Mouse (Mus musculus) hindbrain, embryonic 15.5 days (tissue): ENCODE data around the gene Fzr1. TPM values are rescaled to one million over a fixed set of nuclear protein-coding genes. Genes with fewer than 3 reads are reported as not detected.

Experiments used
- ATAC-seq: fragments of 200-750 bp; cut with Nextera tagmentation; 2 replicates; pipeline ENCODE4 v1.8.0; 2017; ENCODE audit warnings: low read depth, moderate number of reproducible peaks, moderate TSS enrichment; ENCODE audit not compliant: low FRiP score
- H3K27ac ChIP-seq: fragments of 300-500 bp; sonication (generic); replicated peaks from 2 replicates; pipeline ENCODE4 v1.5.1; 2015; ENCODE audit warnings: mild to moderate bottlenecking, inconsistent platforms
- H3K27me3 ChIP-seq: fragments of 300-500 bp; sonication (generic); 2 replicates; pipeline ENCODE4 v1.6.1; 2015; ENCODE audit warnings: control low read depth, inconsistent platforms
- H3K36me3 ChIP-seq: fragments of 300-500 bp; sonication (generic); 2 replicates; pipeline ENCODE4 v1.6.1; 2015; ENCODE audit warnings: control low read depth, inconsistent platforms
- H3K4me1 ChIP-seq: fragments of 300-500 bp; sonication (generic); replicated peaks from 2 replicates; pipeline ENCODE4 v1.6.1; 2015; ENCODE audit warnings: control low read depth, inconsistent platforms
- H3K4me2 ChIP-seq: fragments of 300-500 bp; sonication (generic); 2 replicates; pipeline ENCODE4 v1.6.1; 2015; ENCODE audit warnings: moderate library complexity, mild to moderate bottlenecking, inconsistent platforms
- H3K4me3 ChIP-seq: fragments of 300-500 bp; sonication (generic); 2 replicates; pipeline ENCODE4 v1.5.1; 2015; ENCODE audit warnings: mild to moderate bottlenecking, inconsistent platforms
- H3K9ac ChIP-seq: fragments of 300-500 bp; sonication (generic); 2 replicates; pipeline ENCODE4 v1.6.1; 2015; ENCODE audit warnings: inconsistent platforms
- H3K9me3 ChIP-seq: fragments of 300-500 bp; sonication (generic); 2 replicates; pipeline ENCODE4 v1.6.1; 2016; ENCODE audit warnings: control low read depth, inconsistent platforms
- WGBS: fragments of 180-500 bp; shearing (Covaris S2); methylation state at CpG from one replicate; pipeline ENCODE4 v1.1.7; 2015; 5-methylcytosine and 5-hydroxymethylcytosine counted together
- polyA plus RNA-seq: library from polyadenylated mRNA; unstranded; fragments of >200 nt; fragmentation: Nextera tagmentation; extraction: Ambion mirVana; gene quantifications from 2 replicates; pipeline ENCODE4 v1.2.1, GENCODE M21; 2015

The Fzr1 gene
- polyA plus RNA-seq, 1 experiment from 2014 or later: 152 TPM

GRCm38 (mm10) chr10:81385603-81386306 lies 7.4 kb upstream of the Fzr1 start:
- Histone ChIP-seq H3K36me3 (peaks cover 30% of the 10 kb centered on the region), H3K9ac (0 out of 2 replicates have a peak overlapping the region, but pooled peaks have one; percentile 66), H3K4me3 (peak overlapping the region; percentile 84), H3K4me2 (peak overlapping the region; percentile 87), H3K27me3 (no peaks in the 10 kb centered on the region), H3K9me3 (no peaks in the 10 kb centered on the region), H3K4me1 (peaks cover 29% of the 10 kb centered on the region), H3K27ac (no peak overlapping the region)
- no peak for ATAC-seq
- WGBS: 80% methylated on average over 22 of the region's 22 CpGs

- Histone ChIP-seq H3K27me3 (no peaks in the 10 kb centered on the region), H3K27ac (peak overlapping the region; percentile 86), H3K9ac (peak overlapping the region; percentile 66), H3K36me3 (peaks cover 30% of the 10 kb centered on the region), H3K4me2 (peak overlapping the region; percentile 87), H3K4me1 (peaks cover 20% of the 10 kb centered on the region), H3K4me3 (peak overlapping the region; percentile 84), H3K9me3 (no peaks in the 10 kb centered on the region)
- WGBS: under 1% methylated on average over 19 of the region's 19 CpGs
- ATAC-seq: peak; percentile 28
Measured at GRCm38 (mm10) chr10:81384605-81384982, 6.3 kb upstream of the Fzr1 start.

- Histone ChIP-seq H3K4me2 (peak within 1 kb of the TSS; percentile 87), H3K9ac (peak within 1 kb of the TSS; percentile 66), H3K27ac (peak within 1 kb of the TSS; percentile 86), H3K9me3 (no peaks in the 10 kb centered on the region), H3K4me1 (peaks cover 21% of the 10 kb centered on the region), H3K4me3 (peak within 1 kb of the TSS; percentile 84), H3K36me3 (peaks cover 30% of the 10 kb centered on the region), H3K27me3 (no peaks in the 10 kb centered on the region)
- ATAC-seq: peak; percentile 93
- WGBS: 8% methylated on average over 54 of the region's 54 CpGs
Measured at GRCm38 (mm10) chr10:81383802-81384604, 5.7 kb upstream of the Fzr1 start, which contains the start of the genes Dohh and Gm48551. Gene Dohh (plus strand): TSS chr10:81384428. Gene Gm48551 (plus strand): TSS chr10:81384466.

- no peak overlapping the region for H3K4me2 ChIP-seq
- peaks cover 29% of the 10 kb centered on the region for H3K4me1 ChIP-seq
- no peak for ATAC-seq
- no peaks in the 10 kb centered on the region for H3K9me3 ChIP-seq
- no peak overlapping the region for H3K4me3 ChIP-seq
- peaks cover 13% of the 10 kb centered on the region for H3K36me3 ChIP-seq
- WGBS: 91% methylated on average over 5 of the region's 5 CpGs
- no peaks in the 10 kb centered on the region for H3K27me3 ChIP-seq
- no peak overlapping the region for H3K9ac ChIP-seq
- no peak overlapping the region for H3K27ac ChIP-seq
Measured at GRCm38 (mm10) chr10:81382039-81382438, 3.7 kb upstream of the Fzr1 start.

- no peak overlapping the region for H3K9ac ChIP-seq
- H3K4me2 ChIP-seq: no peak overlapping the region
- no peak for ATAC-seq
- no peak overlapping the region for H3K4me3 ChIP-seq
- no peaks in the 10 kb centered on the region for H3K9me3 ChIP-seq
- no peaks in the 10 kb centered on the region for H3K36me3 ChIP-seq
- H3K27ac ChIP-seq: no peak overlapping the region
- H3K4me1 ChIP-seq: peaks cover 29% of the 10 kb centered on the region
- 94% methylated on average over 6 of the region's 6 CpGs for WGBS
- no peaks in the 10 kb centered on the region for H3K27me3 ChIP-seq
Measured at GRCm38 (mm10) chr10:81379809-81380378, 1.6 kb upstream of the Fzr1 start.

- Histone ChIP-seq H3K4me3 (peak overlapping the region; percentile 70), H3K4me2 (peak overlapping the region; percentile 58), H3K27ac (peak overlapping the region; percentile 71), H3K4me1 (peaks cover 26% of the 10 kb centered on the region), H3K36me3 (0 out of 2 replicates have a peak, but pooled peaks cover 3% of the 10 kb centered on the region), H3K9me3 (no peaks in the 10 kb centered on the region), H3K9ac (peak overlapping the region; percentile 37), H3K27me3 (no peaks in the 10 kb centered on the region)
- WGBS: 61% methylated on average over 3 of the region's 3 CpGs
- no peak for ATAC-seq
Measured at GRCm38 (mm10) chr10:81379183-81379553, 852 bp upstream of the Fzr1 start.

- no peaks in the 10 kb centered on the region for H3K9me3 ChIP-seq
- H3K4me3 ChIP-seq: peak overlapping the region; percentile 70
- peak; percentile 97 for ATAC-seq
- peak overlapping the region; percentile 37 for H3K9ac ChIP-seq
- no peaks in the 10 kb centered on the region for H3K27me3 ChIP-seq
- H3K27ac ChIP-seq: peak overlapping the region; percentile 85
- H3K4me1 ChIP-seq: peaks cover 26% of the 10 kb centered on the region
- peak overlapping the region; percentile 58 for H3K4me2 ChIP-seq
- peaks cover 8% of the 10 kb centered on the region; the same call in 1 of the 2 replicates for H3K36me3 ChIP-seq
- WGBS: under 1% methylated on average over 42 of the region's 46 CpGs
Measured at GRCm38 (mm10) chr10:81378553-81379182, 352 bp upstream of the Fzr1 start.

GRCm38 (mm10) chr10:81377362-81377664 lies 1.0 kb downstream of the Fzr1 start:
- no peaks in the 10 kb centered on the region for H3K27me3 ChIP-seq
- peak overlapping the region; percentile 79 for H3K9ac ChIP-seq
- WGBS: 66% methylated on average over 2 of the region's 2 CpGs
- H3K4me2 ChIP-seq: peak overlapping the region; percentile 76
- H3K27ac ChIP-seq: 0 out of 2 replicates have a peak overlapping the region, but pooled peaks have one; percentile 85
- H3K36me3 ChIP-seq: peaks cover 13% of the 10 kb centered on the region
- no peaks in the 10 kb centered on the region for H3K9me3 ChIP-seq
- ATAC-seq: no peak
- peak overlapping the region; percentile 70 for H3K4me3 ChIP-seq
- H3K4me1 ChIP-seq: peaks cover 30% of the 10 kb centered on the region

GRCm38 (mm10) chr10:81376561-81377361 lies 1.6 kb downstream of the Fzr1 start:
- H3K4me3 ChIP-seq: peak overlapping the region; percentile 70
- H3K9me3 ChIP-seq: no peaks in the 10 kb centered on the region
- no peak overlapping the region for H3K27ac ChIP-seq
- peak overlapping the region; percentile 76 for H3K4me2 ChIP-seq
- WGBS: 42% methylated on average over 6 of the region's 6 CpGs
- peak overlapping the region; percentile 79 for H3K9ac ChIP-seq
- peaks cover 13% of the 10 kb centered on the region for H3K36me3 ChIP-seq
- H3K27me3 ChIP-seq: no peaks in the 10 kb centered on the region
- peaks cover 30% of the 10 kb centered on the region for H3K4me1 ChIP-seq
- no peak for ATAC-seq

- WGBS: 92% methylated on average over 10 of the region's 10 CpGs
Measured at GRCm38 (mm10) chr10:81375322-81375721, 3.0 kb downstream of the Fzr1 start.

GRCm38 (mm10) chr10:81367207-81367495 lies 11.2 kb downstream of the Fzr1 start:
- H3K36me3 ChIP-seq: peaks cover 49% of the 10 kb centered on the region
- no peak overlapping the region for H3K4me2 ChIP-seq
- ATAC-seq: no peak
- H3K4me1 ChIP-seq: peaks cover 25% of the 10 kb centered on the region
- no peak overlapping the region for H3K9ac ChIP-seq
- H3K27me3 ChIP-seq: peaks cover 18% of the 10 kb centered on the region
- no peaks in the 10 kb centered on the region for H3K9me3 ChIP-seq
- WGBS: 60% methylated on average over 6 of the region's 6 CpGs
- H3K4me3 ChIP-seq: no peak overlapping the region
- no peak overlapping the region for H3K27ac ChIP-seq

More at GRCm38 (mm10) chr10:81375322-81375721, 3.0 kb downstream of the Fzr1 start:
- Histone ChIP-seq H3K36me3 (peaks cover 23% of the 10 kb centered on the region), H3K9me3 (no peaks in the 10 kb centered on the region), H3K4me1 (peaks cover 30% of the 10 kb centered on the region), H3K27me3 (no peaks in the 10 kb centered on the region), H3K27ac (no peak overlapping the region), H3K9ac (no peak overlapping the region), H3K4me2 (no peak overlapping the region), H3K4me3 (no peak overlapping the region)
- ATAC-seq: no peak
